Mouse (Mus musculus) megakaryocyte-erythroid progenitor cell, adult 5-6 weeks (primary cell): ENCODE data around the gene Ophn1. TPM values are rescaled to one million over a fixed set of nuclear protein-coding genes. Genes with fewer than 3 reads are reported as not detected.

Experiments
- ATAC-seq: replicated peaks from 2 replicates; pipeline ENCODE4 v1.8.0; 2016; ENCODE audit warnings: mild to moderate bottlenecking, inconsistent platforms; ENCODE audit not compliant: severe bottlenecking, poor library complexity, low FRiP score, low TSS enrichment
- total RNA-seq, 2 experiments: library from RNA; stranded (forward) in 1 of 2; stranded (reverse) in 1 of 2; fragments of 200-1000, 215-1000 nt in 1 of 2; fragments of >200 nt in 1 of 2; fragmentation: Nextera tagmentation in 1 of 2; gene quantifications; 2 replicates each; pipeline ENCODE4 v1.2.3; 2014 to 2017

Gene Ophn1
- total RNA-seq, 2 experiments from 2014 or later, result 0.42 to 3.3 TPM

GRCm38 (mm10) chrX:98514359-98514904 is 376.4 kb downstream of the Ophn1 start:
- no peak for ATAC-seq

Other genes with a start within 250 kb of the Ophn1 start
- 30.8 and 32.5 TPM in 2 replicates for gene Yipf6, start 45.3 kb upstream of the Ophn1 start, total RNA-seq (2014; fragmentation: Nextera tagmentation)
- 42.4 and 42.5 TPM in 2 replicates for gene Yipf6, start 45.3 kb upstream of the Ophn1 start, total RNA-seq (2017)
- 0.28 and 5.5 TPM in 2 replicates for gene Stard8, start 112.2 kb upstream of the Ophn1 start, total RNA-seq (2014; fragmentation: Nextera tagmentation)
- 0.42 TPM in 2 replicates for gene Stard8, start 112.2 kb upstream of the Ophn1 start, total RNA-seq (2017)
- gene Efnb1, start 245.1 kb upstream of the Ophn1 start, total RNA-seq (2014; fragmentation: Nextera tagmentation), result 3.6 and 5.1 TPM in 2 replicates
- 2.7 and 8.4 TPM in 2 replicates for gene Efnb1, start 245.1 kb upstream of the Ophn1 start, total RNA-seq (2017)